Mouse (Mus musculus) left cerebral cortex, adult 18-20 months (tissue): Measurements from ENCODE around the gene Pcnx. TPM values are rescaled to one million over a fixed set of nuclear protein-coding genes. Genes with fewer than 3 reads are reported as not detected.

Source experiments
- total RNA-seq, 2 experiments: library from RNA; stranded (reverse); gene quantifications; 2 replicates each; pipeline ENCODE4 v1.2.3; 2021

Pcnx gene
- total RNA-seq, 2 experiments from 2014 or later, result 80.1 to 90.0 TPM

Other genes starting within 250 kb of the Pcnx start
- gene Ttc9, start 228.8 kb upstream of the Pcnx start, total RNA-seq, result 10 to 100 TPM; 49.1 to 52.8 TPM
- gene Map3k9, start 78.8 kb upstream of the Pcnx start, total RNA-seq, result 10 to 100 TPM; 57.3 to 57.4 TPM